Mouse (Mus musculus) embryonic facial prominence, embryonic 14.5 days (tissue): ENCODE measurements around the gene Calhm2. TPM values are rescaled to one million over a fixed set of nuclear protein-coding genes. Genes with fewer than 3 reads are reported as not detected.
A peak's percentile ranks its signal among the peaks of the same experiment; 100 is the strongest.

ENCODE experiments used
- ATAC-seq: fragments of 200-750 bp; cut with Nextera tagmentation; 2 replicates; pipeline ENCODE4 v1.8.0; 2017; ENCODE audit warnings: low read depth, moderate number of reproducible peaks, moderate TSS enrichment
- DNase-seq: peaks from one replicate; pipeline ENCODE4 v3.0.0-alpha.2; 2015; ENCODE audit warnings: low spot score
- H3K27ac ChIP-seq: fragments of 300-500 bp; sonication (generic); replicated peaks from 2 replicates; pipeline ENCODE4 v1.5.1; 2014; ENCODE audit warnings: low read depth, mild to moderate bottlenecking, low read length, moderate library complexity
- H3K27me3 ChIP-seq: fragments of 300-500 bp; sonication (generic); replicated peaks from 2 replicates; pipeline ENCODE4 v1.6.1; 2014; ENCODE audit warnings: low read length; ENCODE audit not compliant: control insufficient read depth, insufficient read depth
- H3K36me3 ChIP-seq: fragments of 300-500 bp; sonication (generic); 2 replicates; pipeline ENCODE4 v1.6.1; 2014; ENCODE audit warnings: low read length, mixed read lengths; ENCODE audit not compliant: control insufficient read depth, insufficient read depth
- H3K4me1 ChIP-seq: fragments of 300-500 bp; sonication (generic); 2 replicates; pipeline ENCODE4 v1.6.1; 2014; ENCODE audit warnings: antibody characterized with exemption, low read length; ENCODE audit not compliant: control insufficient read depth, insufficient read depth
- H3K4me2 ChIP-seq: fragments of 300-500 bp; sonication (generic); 2 replicates; pipeline ENCODE4 v1.6.1; 2014; ENCODE audit warnings: low read depth, mild to moderate bottlenecking, low read length, moderate library complexity, mixed read lengths
- H3K4me3 ChIP-seq: fragments of 300-500 bp; sonication (generic); 2 replicates; pipeline ENCODE4 v1.5.1; 2014; ENCODE audit warnings: low read depth, mild to moderate bottlenecking, low read length
- H3K9ac ChIP-seq: fragments of 300-500 bp; sonication (generic); 2 replicates; pipeline ENCODE4 v1.6.1; 2014; ENCODE audit warnings: low read depth, mild to moderate bottlenecking, low read length, moderate library complexity, mixed read lengths
- H3K9me3 ChIP-seq: fragments of 300-500 bp; sonication (generic); 2 replicates; pipeline ENCODE4 v1.6.1; 2016; ENCODE audit warnings: low read length; ENCODE audit not compliant: control insufficient read depth
- WGBS: fragments of 180-500 bp; shearing (Covaris S2); extraction: QIAGEN DNeasy Blood & Tissue Kit; methylation state at CpG from one replicate; pipeline ENCODE4 v1.1.7; 2014; 5-methylcytosine and 5-hydroxymethylcytosine counted together
- polyA plus RNA-seq: library from polyadenylated mRNA; unstranded; fragments of >200 nt; fragmentation: Nextera tagmentation; extraction: Ambion mirVana; gene quantifications from 2 replicates; pipeline ENCODE4 v1.2.1, GENCODE M21; 2014

Calhm2 gene
- polyA plus RNA-seq = 4.3 and 4.9 TPM in 2 replicates

- Histone ChIP-seq H3K36me3 (peaks cover 18% of the 10 kb centered on the region), H3K4me2 (peak within 1 kb of the TSS; percentile 68), H3K4me3 (peak within 1 kb of the TSS; percentile 42), H3K4me1 (peaks cover 15% of the 10 kb centered on the region; the same call in 1 of the 2 replicates), H3K27me3 (no peaks in the 10 kb centered on the region), H3K9me3 (no peaks in the 10 kb centered on the region), H3K27ac (peak within 1 kb of the TSS; percentile 90), H3K9ac (peak within 1 kb of the TSS; percentile 69)
- 2% methylated on average over 25 of the region's 28 CpGs for WGBS
- peak; percentile 72 for ATAC-seq
- peak; percentile 64 for DNase-seq
Observed at GRCm38 (mm10) chr19:47137771-47138421, at the start of gene Calhm2. TSS of gene Calhm2 (minus strand) at chr19:47138294.

DNA sequence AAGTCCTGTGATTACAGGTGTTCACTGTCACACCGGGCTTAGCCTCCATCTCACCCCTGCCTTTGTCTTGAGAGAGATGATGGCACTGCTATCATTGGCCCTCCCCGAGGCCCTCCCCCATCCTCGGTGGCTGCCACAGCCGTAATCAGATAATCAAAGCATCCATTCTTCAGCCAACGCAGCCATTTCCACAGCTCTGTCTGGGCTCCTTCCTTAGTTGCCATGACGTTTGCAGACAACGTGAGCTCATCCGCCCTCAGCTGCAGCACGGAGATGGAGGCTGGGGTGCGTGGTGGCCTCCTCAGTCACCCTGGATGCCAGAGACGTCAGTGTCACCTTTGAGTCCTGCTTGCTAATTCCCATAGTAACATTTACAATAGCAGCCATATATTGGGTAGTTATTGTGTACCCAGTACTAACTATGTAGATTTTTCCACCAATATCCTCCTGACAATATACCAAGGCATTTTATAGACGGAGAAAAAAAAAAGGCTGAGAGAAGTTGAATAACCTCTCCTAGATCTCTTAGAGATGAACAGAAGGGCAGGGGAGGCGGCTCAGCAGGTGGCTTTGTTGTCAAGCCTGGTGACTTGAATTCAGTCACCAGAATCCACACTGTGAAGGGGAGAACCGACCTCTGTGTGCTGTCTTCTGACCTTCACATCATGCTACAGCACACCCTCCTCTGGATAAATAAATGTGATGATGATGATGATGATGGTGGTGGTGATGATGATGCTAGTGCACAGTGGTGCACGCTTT, 48.6 kb upstream of the Calhm2 start:
- no peak overlapping the region for H3K4me3 ChIP-seq
- H3K9me3 ChIP-seq = peaks cover 4% of the 10 kb centered on the region; the same call in 1 of the 2 replicates
- H3K27ac ChIP-seq = no peak overlapping the region
- no peak overlapping the region for H3K4me2 ChIP-seq
- H3K9ac ChIP-seq = no peak overlapping the region
- no peaks in the 10 kb centered on the region for H3K27me3 ChIP-seq
- ATAC-seq = no peak
- peaks cover 9% of the 10 kb centered on the region; the same call in 1 of the 2 replicates for H3K4me1 ChIP-seq
- no peak for DNase-seq
- H3K36me3 ChIP-seq = no peaks in the 10 kb centered on the region
- WGBS = 44% methylated on average over 15 of the region's 15 CpGs

- 35% methylated on average over 4 of the region's 4 CpGs for WGBS
- Histone ChIP-seq H3K9me3 (peaks cover 4% of the 10 kb centered on the region; the same call in 1 of the 2 replicates), H3K4me3 (no peak overlapping the region), H3K27me3 (peaks cover 11% of the 10 kb centered on the region), H3K27ac (no peak overlapping the region), H3K9ac (no peak overlapping the region), H3K36me3 (no peaks in the 10 kb centered on the region), H3K4me2 (no peak overlapping the region), H3K4me1 (peaks cover 9% of the 10 kb centered on the region; the same call in 1 of the 2 replicates)
- ATAC-seq (no peak), DNase-seq (peak; percentile 20)
Observed at GRCm38 (mm10) chr19:47184736-47185135, 46.6 kb upstream of the Calhm2 start.

- ATAC-seq (no peak), DNase-seq (no peak)
- Histone ChIP-seq H3K36me3 (no peaks in the 10 kb centered on the region), H3K27ac (no peak overlapping the region), H3K9ac (no peak overlapping the region), H3K9me3 (peaks cover 4% of the 10 kb centered on the region; the same call in 1 of the 2 replicates), H3K4me2 (no peak overlapping the region), H3K4me1 (peaks cover 13% of the 10 kb centered on the region), H3K27me3 (peaks cover 16% of the 10 kb centered on the region), H3K4me3 (no peak overlapping the region)
- whole genome bisulfite sequencing = 47% methylated on average over 8 of the region's 8 CpGs
Observed at GRCm38 (mm10) chr19:47184221-47184620, 46.1 kb upstream of the Calhm2 start.

DNA sequence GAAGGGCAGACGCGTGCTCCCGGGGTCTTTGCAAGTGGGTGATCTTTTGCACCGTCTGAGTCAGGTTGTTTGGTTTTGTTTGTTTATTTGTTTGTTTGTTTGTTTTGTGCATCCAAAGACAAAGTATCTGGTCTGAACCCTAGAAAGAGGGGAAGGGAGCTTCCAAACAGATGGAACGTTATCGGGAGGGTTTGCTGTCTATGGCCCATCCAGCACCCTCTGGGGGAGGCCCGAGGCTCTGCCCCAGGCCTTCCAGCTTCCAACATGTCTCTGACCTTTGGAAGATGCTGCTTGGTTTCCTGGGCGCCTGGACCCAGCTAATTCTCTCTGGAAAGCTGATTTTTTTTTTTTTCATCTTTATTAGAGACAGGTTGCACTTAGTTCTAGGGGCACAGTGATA, 41.9 kb upstream of the Calhm2 start:
- Histone ChIP-seq H3K27me3 (peaks cover 18% of the 10 kb centered on the region), H3K9ac (no peak overlapping the region), H3K36me3 (no peaks in the 10 kb centered on the region), H3K4me1 (peaks cover 5% of the 10 kb centered on the region), H3K27ac (no peak overlapping the region), H3K4me3 (peak overlapping the region; percentile 75), H3K9me3 (peaks cover 4% of the 10 kb centered on the region; the same call in 1 of the 2 replicates), H3K4me2 (peak overlapping the region; percentile 99)
- no peak for DNase-seq
- ATAC-seq = no peak
- 16% methylated on average over 8 of the region's 8 CpGs for WGBS

DNA sequence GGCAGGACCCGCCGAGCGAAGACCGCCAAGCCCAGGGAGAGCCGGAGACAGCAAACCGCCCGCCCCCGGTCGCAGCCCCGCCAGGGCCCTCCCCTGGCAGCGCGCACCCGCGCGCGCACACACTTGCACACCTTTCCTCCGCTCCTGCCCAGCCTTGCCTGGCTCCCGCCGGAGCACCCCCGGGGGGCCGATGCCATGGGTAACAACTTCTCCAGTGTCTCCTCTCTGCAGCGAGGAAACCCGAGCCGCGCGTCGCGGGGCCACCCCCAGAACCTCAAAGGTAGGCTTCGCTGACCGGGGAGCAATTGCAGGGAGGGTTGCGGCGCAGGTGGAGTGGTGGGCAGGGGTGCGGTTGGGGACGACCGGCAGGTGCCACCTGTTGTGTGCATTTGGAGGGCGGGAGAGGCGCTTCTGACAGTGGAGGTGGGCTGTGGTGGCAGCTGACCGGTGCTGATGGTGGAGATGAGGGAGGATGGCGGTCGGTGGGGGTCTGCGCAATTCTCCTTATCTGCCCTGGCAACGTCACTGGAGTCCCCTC, 41.2 kb upstream of the Calhm2 start:
- ATAC-seq = peak; percentile 65

DNA sequence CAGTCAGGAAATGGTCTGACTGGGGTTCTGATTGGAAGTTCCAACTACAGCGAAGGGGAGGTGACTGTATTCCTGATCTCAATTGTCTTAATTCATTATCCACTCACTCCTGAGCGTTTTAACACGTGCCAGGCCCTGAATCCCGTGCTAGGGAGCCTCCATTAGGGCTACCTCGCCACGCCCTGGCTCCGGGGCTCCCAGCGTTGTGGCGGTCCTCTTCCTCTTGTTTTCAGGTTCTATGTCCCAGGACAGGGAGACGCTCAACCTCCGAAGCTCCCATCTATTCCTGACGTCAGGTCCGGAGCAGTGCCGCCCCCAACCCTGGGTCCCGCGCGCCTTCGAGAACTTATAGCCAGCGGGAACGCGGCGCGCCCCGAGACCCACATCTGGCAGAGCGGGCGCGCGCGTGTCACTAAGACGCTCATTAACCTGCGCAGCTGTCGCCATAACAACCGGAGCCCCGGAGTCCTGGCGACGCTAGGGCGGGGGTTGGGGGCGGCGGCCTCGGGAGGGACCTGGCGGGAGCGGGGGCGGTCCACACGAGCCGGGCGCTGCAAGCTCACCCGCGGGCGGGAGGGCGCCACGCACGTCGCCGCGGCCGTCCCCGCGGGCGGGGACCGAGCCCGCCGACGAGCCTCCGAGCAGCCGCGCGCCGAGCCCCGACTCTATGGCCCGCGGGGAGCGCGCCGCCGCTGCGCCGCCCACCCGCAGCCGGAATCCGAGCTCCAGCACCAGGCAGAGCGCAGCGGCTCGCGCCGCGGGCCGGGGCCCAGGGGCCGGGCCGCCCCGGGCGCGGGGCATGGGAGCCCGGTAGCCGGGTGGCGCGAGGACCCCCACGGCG, 40.6 kb upstream of the Calhm2 start, which contains the start of gene Neurl1a:
TSS of gene Neurl1a (plus strand) at position 390 of the 841 bp plus-strand sequence.
- DNase-seq (peak; percentile 85), ATAC-seq (peak; percentile 67)
- WGBS = under 1% methylated on average over 21 of the region's 98 CpGs
- Histone ChIP-seq H3K4me2 (peak within 1 kb of the TSS; percentile 99), H3K27me3 (peaks cover 18% of the 10 kb centered on the region), H3K4me3 (peak within 1 kb of the TSS; percentile 75), H3K4me1 (peaks cover 5% of the 10 kb centered on the region), H3K9me3 (peaks cover 4% of the 10 kb centered on the region; the same call in 1 of the 2 replicates), H3K36me3 (no peaks in the 10 kb centered on the region), H3K9ac (peak within 1 kb of the TSS; percentile 76), H3K27ac (0 out of 2 replicates have a peak within 1 kb of the TSS, but pooled peaks have one; percentile 33)

More for the DNA sequence above, 41.2 kb upstream of the Calhm2 start:
- peak overlapping the region; percentile 99 for H3K4me2 ChIP-seq
- H3K36me3 ChIP-seq = no peaks in the 10 kb centered on the region
- peaks cover 5% of the 10 kb centered on the region for H3K4me1 ChIP-seq
- H3K9me3 ChIP-seq = peaks cover 4% of the 10 kb centered on the region; the same call in 1 of the 2 replicates
- H3K9ac ChIP-seq = peak overlapping the region; percentile 76
- H3K27me3 ChIP-seq = peaks cover 18% of the 10 kb centered on the region
- peak overlapping the region; percentile 75 for H3K4me3 ChIP-seq
- 0 out of 2 replicates have a peak overlapping the region, but pooled peaks have one; percentile 33 for H3K27ac ChIP-seq
- WGBS = under 1% methylated on average over 23 of the region's 42 CpGs
- peak; percentile 48 for DNase-seq
